Mouse (Mus musculus) T-cell, adult 66 days (primary cell): ENCODE measurements around the gene Rab3d. TPM values are rescaled to one million over a fixed set of nuclear protein-coding genes. Genes with fewer than 3 reads are reported as not detected.

Experiments used
- total RNA-seq, 2 experiments: library from RNA; stranded (reverse); gene quantifications; 3 replicates in 1 of 2; 4 replicates in 1 of 2; pipeline ENCODE4 v1.2.4; 2023

The Rab3d gene
- total RNA-seq: 10 to 100 TPM; 11.4 to 13.6 TPM

DNA sequence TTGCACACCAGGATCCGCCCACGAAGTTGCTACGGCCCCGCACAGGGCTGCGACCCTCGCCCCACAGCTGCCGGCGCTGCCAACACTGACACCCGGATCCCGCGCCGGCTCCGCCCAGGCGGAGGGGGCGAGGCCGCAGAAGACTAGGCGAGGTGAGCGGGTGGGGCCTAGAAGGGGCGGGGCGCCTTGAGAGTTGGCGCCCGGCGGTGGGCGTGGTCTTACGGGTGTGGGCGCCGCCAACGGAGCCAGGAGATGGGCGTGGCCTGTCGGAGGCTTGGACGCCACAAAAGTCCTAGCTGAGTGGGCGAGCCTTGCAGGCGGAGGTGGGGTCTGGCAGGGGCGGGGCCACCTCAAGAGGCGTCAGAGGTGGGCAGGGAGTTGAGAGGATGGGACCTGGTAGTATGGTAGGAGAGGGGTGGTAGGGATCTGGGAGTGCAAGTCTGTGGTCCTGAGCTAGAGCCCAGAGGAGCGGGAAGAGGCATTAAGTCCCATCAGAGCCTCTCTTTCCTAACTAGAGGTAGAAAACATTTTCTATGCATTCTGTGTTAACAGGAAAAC is at the start of gene Rab3d:
TSS of gene Rab3d (minus strand) at position 158 of the 558 bp plus-strand sequence.

DNA sequence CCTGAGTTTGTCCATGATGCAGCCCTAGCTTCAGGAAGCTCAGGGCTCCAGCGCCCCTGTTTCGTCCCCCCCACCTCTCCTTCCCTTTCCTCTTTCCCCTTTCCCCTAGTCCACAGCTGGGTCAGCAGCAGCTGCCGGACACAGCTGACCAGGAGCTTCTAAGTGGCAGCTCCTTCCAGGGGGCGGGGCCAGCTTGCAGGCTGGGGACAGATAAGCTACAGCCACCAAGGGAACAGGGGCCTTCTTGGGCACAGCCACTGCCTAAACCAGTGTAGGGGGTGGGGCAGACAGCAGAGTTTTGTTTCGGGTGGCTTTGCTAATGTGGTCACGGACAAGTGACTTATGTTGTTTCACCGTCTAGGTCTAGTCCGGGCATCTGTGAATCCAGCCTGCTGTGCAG is 45.4 kb upstream of the Rab3d start, which contains the start of gene Epor:
TSS of gene Epor (minus strand) at position 90 of the 400 bp plus-strand sequence.

GRCm38 (mm10) chr9:21955570-21956281 is 37.7 kb upstream of the Rab3d start, which contains the start of gene Swsap1:
Gene Swsap1, plus strand, starts transcription at chr9:21955755.

GRCm38 (mm10) chr9:21936692-21937570 is 18.9 kb upstream of the Rab3d start, which contains the start of gene Plppr2:
Gene Plppr2, plus strand, starts transcription at chr9:21937033.

DNA sequence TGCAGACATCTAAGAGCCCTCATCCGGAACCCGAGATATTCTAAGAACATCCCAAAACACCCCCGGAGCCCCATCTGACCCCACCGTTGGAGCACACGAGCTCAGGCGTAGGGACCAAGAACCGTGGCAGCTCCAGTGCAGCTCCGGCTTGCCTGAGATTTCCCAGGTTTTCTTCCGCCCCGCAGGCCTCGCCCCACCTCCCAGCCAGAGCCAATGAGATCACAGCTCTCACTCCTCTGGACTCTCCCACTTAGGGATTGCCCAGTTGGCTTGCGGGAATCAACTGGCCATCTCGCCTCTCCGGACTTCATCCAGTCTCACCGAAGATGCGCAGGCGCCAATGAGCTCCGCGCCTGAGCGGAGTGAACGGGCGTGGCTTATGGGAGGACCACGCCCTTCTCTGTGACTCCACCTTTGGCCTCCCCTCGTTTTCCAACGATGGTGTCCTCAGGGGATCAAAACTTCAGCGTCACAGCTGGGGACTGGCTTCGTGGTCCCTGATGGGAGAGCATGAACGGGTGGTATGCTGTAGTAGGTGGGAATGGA is 9.3 kb upstream of the Rab3d start, which contains the start of the genes Ccdc159 and Tmem205:
TSS of gene Ccdc159 (plus strand) at position 264 of the 546 bp plus-strand sequence.
TSS of gene Tmem205 (minus strand) at position 349 of the 546 bp plus-strand sequence.

Other genes starting within 250 kb of the Rab3d start
- gene Ldlr, start 194.7 kb downstream of the Rab3d start, total RNA-seq: 10 to 100 TPM; 39.9 to 41.5 TPM
- 1 to 10 TPM; 2.5 to 4.1 TPM for gene Spc24, start 157.9 kb downstream of the Rab3d start, total RNA-seq
- gene Kank2, start 119.4 kb downstream of the Rab3d start, total RNA-seq: under 1 TPM in 1 of 2 experiments, not detected in 1; 0.12 TPM
- not detected for gene Angptl8, start 82.7 kb downstream of the Rab3d start, total RNA-seq
- 1 to 10 TPM; 6.9 to 7.4 TPM for gene Dock6, start 65.6 kb downstream of the Rab3d start, total RNA-seq
- not detected for gene Ccdc159, start 9.3 kb upstream of the Rab3d start, total RNA-seq
- under 1 TPM in 1 of 2 experiments, not detected in 1; 0.76 TPM for gene Tmem205, start 9.4 kb upstream of the Rab3d start, total RNA-seq
- under 1 TPM; 0.50 to 0.67 TPM for gene Plppr2, start 18.8 kb upstream of the Rab3d start, total RNA-seq
- 10 to 100 TPM in 1 of 2 experiments, 1 to 10 TPM in 1; 8.7 to 10.7 TPM for gene Swsap1, start 37.6 kb upstream of the Rab3d start, total RNA-seq
- 1 to 10 TPM in 1 of 2 experiments, under 1 TPM in 1; 0.61 to 1.1 TPM for gene Epor, start 45.3 kb upstream of the Rab3d start, total RNA-seq
- not detected for gene Rgl3, start 71.3 kb upstream of the Rab3d start, total RNA-seq
- not detected for gene Ccdc151, start 84.4 kb upstream of the Rab3d start, total RNA-seq
- gene Prkcsh, start 84.6 kb upstream of the Rab3d start, total RNA-seq: 10 to 100 TPM; 94.0 to 98.7 TPM
- under 1 TPM in 1 of 2 experiments, not detected in 1; 0.27 TPM for gene Elavl3, start 133.8 kb upstream of the Rab3d start, total RNA-seq
- gene Gm49318, start 153.1 kb upstream of the Rab3d start, total RNA-seq: not detected
- gene Zfp653, start 153.2 kb upstream of the Rab3d start, total RNA-seq: 10 to 100 TPM; 29.3 to 34.7 TPM
- 10 to 100 TPM; 29.0 to 34.0 TPM for gene Ecsit, start 167.2 kb upstream of the Rab3d start, total RNA-seq
- not detected for gene Cnn1, start 181.0 kb upstream of the Rab3d start, total RNA-seq
- gene Elof1, start 199.0 kb upstream of the Rab3d start, total RNA-seq: 10 to 100 TPM; 34.2 to 41.2 TPM
- gene Acp5, start 217.5 kb upstream of the Rab3d start, total RNA-seq: 100 to 1,000 TPM; 194 to 244 TPM
- gene Pigyl, start 238.7 kb upstream of the Rab3d start, total RNA-seq: 10 to 100 TPM; 13.8 to 19.1 TPM